Comparison of ENCODE assay signal across 8 mouse cellular contexts in genomic region chr13:30084386-30084785, GRCm38 (mm10). TPM values are rescaled to one million over a fixed set of nuclear protein-coding genes. Genes with fewer than 3 reads are reported as not detected.
A peak's percentile ranks its signal among the peaks of the same experiment; 100 is the strongest.
DNase-seq lines count a peak whose midpoint lies in the region; ATAC-seq and TF ChIP-seq lines count a peak whose summit lies in the region.
"Had no signal": no experiment of that assay in that cellular context is flagged by ENCODE, and none has a peak within 500 bp of the region (broad histone marks: within the 10 kb centered on the region; RNA-seq: fewer than 3 reads in every experiment).

No protein-coding gene starts in this region.

- TF ChIP-seq POLR2A in myocyte (IDR thresholded peaks at IDR 0.05; ENCODE audit: insufficient read length, low read depth) = no peak

- H3K9ac ChIP-seq in heart, postnatal 0 days (replicated peaks; ENCODE audit: low read depth, low read length) = no peak overlapping the region

- H3ac ChIP-seq in myocyte (ENCODE audit: control insufficient read depth, insufficient read length) = no peak overlapping the region

- no peak for DNase-seq in frontal cortex, postnatal 25 days (ENCODE audit: low spot score in 2 of 2)
- no peak for DNase-seq in left cerebral cortex, adult 2 months (ENCODE audit: extremely low spot score in 1 of 2, low spot score in 2 of 2)
- DNase-seq in left cerebral cortex, adult 9 months (ENCODE audit: low spot score in 2 of 2) = no peak
- peak; percentile 38 for DNase-seq in heart, postnatal 0 days (ENCODE audit: low spot score)
- DNase-seq in lung, adult 18-20 months = no peak

- H3K4me2 ChIP-seq in heart, postnatal 0 days (ENCODE audit: low read depth, low read length) = no peak overlapping the region; the same call in 1 of the 2 replicates
- H3K4me2 ChIP-seq in myocyte (ENCODE audit: low read depth) = peak overlapping the region; percentile 40

- TF ChIP-seq CTCF in left cerebral cortex, adult 2 months (IDR thresholded peaks at IDR 0.05) = no peak
- no peak for TF ChIP-seq CTCF in heart, postnatal 0 days (IDR thresholded peaks at IDR 0.05; ENCODE audit: low read depth)

- intact Hi-C loops in left cerebral cortex, adult 2 months (cut with DNase I) = loop anchor here (2.0 to 10.0 kb wide), 3 partner anchors 100 to 1130 kb away; partner anchors contain the start of gene Sox4

- H3K79me2 ChIP-seq in myocyte (ENCODE audit: control insufficient read depth, insufficient read depth) = no peaks in the 10 kb centered on the region

- TF ChIP-seq EP300 in heart, postnatal 0 days (IDR thresholded peaks at IDR 0.05; ENCODE audit: low read depth) = no peak

- peak overlapping the region; percentile 29; the same call in 1 of the 2 replicates for H3K4me3 ChIP-seq in left cerebral cortex, adult 2 months
- H3K4me3 ChIP-seq in heart, postnatal 0 days (ENCODE audit: low read depth, low read length) = no peak overlapping the region
- H3K4me3 ChIP-seq in myocyte = no peak overlapping the region

- no peaks in the 10 kb centered on the region for H3K27me3 ChIP-seq in heart, postnatal 0 days (ENCODE audit: control insufficient read depth, insufficient read depth, low read length)
- no peaks in the 10 kb centered on the region for H3K27me3 ChIP-seq in myocyte (ENCODE audit: control insufficient read depth, insufficient read depth, insufficient read length)

- WGBS in heart, postnatal 0 days = 50% methylated on average over 5 of the region's 5 CpGs

- 0 out of 2 replicates have a peak, but pooled peaks have one; percentile 38 for ATAC-seq in frontal cortex, adult (ENCODE audit: low TSS enrichment)
- ATAC-seq in heart, postnatal 0 days (ENCODE audit: insufficient read depth, low read depth) = no peak

- H3K27ac ChIP-seq in left cerebral cortex, adult 2 months = 0 out of 2 replicates have a peak overlapping the region, but pooled peaks have one; percentile 45
- peak overlapping the region; percentile 38; the same call in 1 of the 2 replicates for H3K27ac ChIP-seq in heart, postnatal 0 days (ENCODE audit: low read depth)
- H3K27ac ChIP-seq: stomach, postnatal 0 days had no signal

- no peaks in the 10 kb centered on the region for H3K9me3 ChIP-seq in heart, postnatal 0 days (replicated peaks; ENCODE audit: control insufficient read depth, low read length)

- H3K36me3 ChIP-seq in heart, postnatal 0 days (replicated peaks; ENCODE audit: control insufficient read depth, insufficient read depth, low read length) = no peaks in the 10 kb centered on the region
- no peaks in the 10 kb centered on the region for H3K36me3 ChIP-seq in myocyte (ENCODE audit: control insufficient read depth, insufficient read depth)

- H3K4me1 ChIP-seq in heart, postnatal 0 days (ENCODE audit: control insufficient read depth, insufficient read depth) = peaks cover 7% of the 10 kb centered on the region

TF ChIP-seq in myocyte, 11 proteins besides CTCF, POLR2A, EP300 and RAD21:
- TF ChIP-seq SRF (IDR thresholded peaks at IDR 0.05; ENCODE audit: control insufficient read depth, insufficient read length, low read depth) = no peak

RNA-seq across cellular contexts. Expression of gene Mboat1, which starts 51.9 kb away (rescaled TPM):
- under 1 TPM; 0.75 to 0.91 TPM for total RNA-seq in left cerebral cortex, adult 2 months (2021)
- 1.0 and 1.4 TPM in 2 replicates for total RNA-seq in heart, postnatal 0 days (2014; rRNA removed; ENCODE audit: low replicate concordance)
- 1.6 TPM in 2 replicates for polyA plus RNA-seq in heart, postnatal 0 days (2015; fragmentation: Nextera tagmentation; extraction: Ambion mirVana)
- polyA plus RNA-seq in myocyte (2012; fragmentation: generic; extraction: Trizol) = 6.9 TPM
